ENCODE assay signal across 9 mouse cellular contexts in the genomic region with DNA sequence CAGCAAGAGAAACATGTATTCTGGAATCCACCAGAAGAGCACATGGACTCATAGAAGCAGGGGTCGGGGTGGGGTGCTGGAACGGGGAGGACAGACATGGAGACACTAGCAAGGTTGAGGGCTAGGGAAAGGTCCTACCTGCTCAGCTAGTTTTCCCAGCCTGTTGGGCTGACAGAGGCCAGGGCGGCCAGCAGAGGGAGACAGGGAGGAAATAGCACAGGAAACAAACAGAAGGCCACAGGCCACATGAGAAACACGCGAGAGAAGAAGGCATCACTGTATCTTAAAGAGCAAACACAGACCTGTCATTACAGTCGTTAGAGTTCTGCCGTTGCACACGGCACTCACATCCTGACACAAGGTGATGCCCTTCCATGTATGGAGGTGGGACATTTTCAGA. TPM values are rescaled to one million over a fixed set of nuclear protein-coding genes. Genes with fewer than 3 reads are reported as not detected.
A peak's percentile ranks its signal among the peaks of the same experiment; 100 is the strongest.
DNase-seq lines count a peak whose midpoint lies in the region; ATAC-seq and TF ChIP-seq lines count a peak whose summit lies in the region.
"Had no signal": no experiment of that assay in that cellular context is flagged by ENCODE, and none has a peak within 500 bp of the region (broad histone marks: within the 10 kb centered on the region; RNA-seq: fewer than 3 reads in every experiment).

No protein-coding gene starts in this region.

- 41% methylated on average over 8 of the region's 8 CpGs for WGBS in kidney, adult 2 months
- 49% methylated on average over 8 of the region's 8 CpGs for WGBS in kidney, embryonic 14.5 days

- TF ChIP-seq CTCF in kidney, adult 2 months (conservative IDR thresholded peaks at IDR 0.05; ENCODE audit: insufficient read depth, insufficient read length, low read depth, low read length) = peak; percentile 70
- TF ChIP-seq CTCF in E14TG2a.4 (conservative IDR thresholded peaks at IDR 0.05; ENCODE audit: low read length) = peak; percentile 50

- no peaks in the 10 kb centered on the region for H3K27me3 ChIP-seq in kidney, adult 2 months (replicated peaks; ENCODE audit: control insufficient read depth, insufficient read depth, low read length)
- H3K27me3 ChIP-seq in kidney, embryonic 14.5 days (ENCODE audit: control insufficient read depth, insufficient read depth, low read length) = no peaks in the 10 kb centered on the region
- no peaks in the 10 kb centered on the region for H3K27me3 ChIP-seq in E14TG2a.4 (ENCODE audit: insufficient read depth, low read length)
- H3K27me3 ChIP-seq: midbrain, embryonic 12.5 days had no signal

- TF ChIP-seq POLR2A in kidney, adult 2 months (IDR thresholded peaks at IDR 0.05; ENCODE audit: low read depth, low read length) = no peak

- no peaks in the 10 kb centered on the region for H3K36me3 ChIP-seq in kidney, adult 2 months (ENCODE audit: control insufficient read depth, insufficient read depth, low read length)
- peaks cover 55% of the 10 kb centered on the region for H3K36me3 ChIP-seq in kidney, embryonic 14.5 days (ENCODE audit: control insufficient read depth, insufficient read depth, low read length)
- H3K36me3 ChIP-seq in E14TG2a.4 (ENCODE audit: insufficient read depth, low read length) = no peaks in the 10 kb centered on the region

- no peak overlapping the region for H3K9ac ChIP-seq in kidney, embryonic 14.5 days (ENCODE audit: low read depth, low read length)
- H3K9ac ChIP-seq: midbrain, embryonic 12.5 days had no signal

- no peak overlapping the region for H3K4me2 ChIP-seq in kidney, embryonic 14.5 days (replicated peaks; ENCODE audit: low read depth, low read length)
- H3K4me2 ChIP-seq: midbrain, embryonic 12.5 days had no signal

- no peak overlapping the region for H3K27ac ChIP-seq in kidney, adult 2 months (ENCODE audit: insufficient read depth, low read depth, low read length)
- H3K27ac ChIP-seq in kidney, embryonic 14.5 days (ENCODE audit: low read depth, low read length) = no peak overlapping the region
- H3K27ac ChIP-seq: midbrain, embryonic 12.5 days had no signal

- H3K9me3 ChIP-seq in kidney, embryonic 14.5 days (ENCODE audit: control insufficient read depth, low read length) = no peaks in the 10 kb centered on the region
- no peaks in the 10 kb centered on the region for H3K9me3 ChIP-seq in E14TG2a.4 (ENCODE audit: low read length)
- H3K9me3 ChIP-seq: midbrain, embryonic 12.5 days had no signal

- DNase-seq in kidney, adult 2 months = peak; percentile 49
- DNase-seq in adipocyte (ENCODE audit: low spot score) = peak; percentile 25
- peak; percentile 40 for DNase-seq in kidney, adult 9 months
- DNase-seq in left cerebral cortex, adult 11 months (ENCODE audit: low spot score) = no peak
- no peak for DNase-seq in neural tube, embryonic 10.5 days (ENCODE audit: extremely low spot score, low spot score)

- no peaks in the 10 kb centered on the region; the same call in 1 of the 2 replicates for H3K4me1 ChIP-seq in kidney, adult 2 months (ENCODE audit: control insufficient read depth, insufficient read depth, low read length)
- no peaks in the 10 kb centered on the region for H3K4me1 ChIP-seq in kidney, embryonic 14.5 days (ENCODE audit: control insufficient read depth, insufficient read depth, low read length)
- peaks cover 6% of the 10 kb centered on the region for H3K4me1 ChIP-seq in E14TG2a.4 (replicated peaks; ENCODE audit: low read depth, low read length)
- H3K4me1 ChIP-seq: midbrain, embryonic 12.5 days had no signal

- ATAC-seq in kidney, embryonic 14.5 days (ENCODE audit: low FRiP score, low TSS enrichment) = no peak
- ATAC-seq in neutrophil, adult 5-6 weeks (ENCODE audit: extremely low read depth, insufficient number of reproducible peaks, low FRiP score, poor library complexity, severe bottlenecking) = peak; percentile 31; the same call in 1 of the 2 replicates

- no peak overlapping the region for H3K4me3 ChIP-seq in kidney, adult 2 months (ENCODE audit: insufficient read depth, low read depth, low read length)
- no peak overlapping the region for H3K4me3 ChIP-seq in kidney, embryonic 14.5 days (ENCODE audit: low read length)
- H3K4me3 ChIP-seq in E14TG2a.4 (replicated peaks; ENCODE audit: low read length) = no peak overlapping the region
- H3K4me3 ChIP-seq: midbrain, embryonic 12.5 days had no signal

RNA-seq across cellular contexts. Expression of a gene that starts 17.6 kb away (rescaled TPM):
- polyA plus RNA-seq in kidney, adult 2 months (2012; rRNA removed) = 1.1 and 1.5 TPM in 2 replicates
- 0.32 and 0.56 TPM in 2 replicates for polyA plus RNA-seq in kidney, embryonic 14.5 days (2014; fragmentation: Nextera tagmentation; extraction: Ambion mirVana)
- total RNA-seq in neutrophil, adult 5-6 weeks (2017) = not detected in 2 replicates

RNA-seq across cellular contexts. Expression of a gene that starts 33.6 kb away (rescaled TPM):
- 28.7 and 30.0 TPM in 2 replicates for polyA plus RNA-seq in kidney, adult 2 months (2012; rRNA removed)
- 39.4 and 57.6 TPM in 2 replicates for polyA plus RNA-seq in kidney, embryonic 14.5 days (2014; fragmentation: Nextera tagmentation; extraction: Ambion mirVana)
- 7.4 and 8.6 TPM in 2 replicates for total RNA-seq in neutrophil, adult 5-6 weeks (2017)

Comparison
In these comparisons a context has a peak if more than half of its experiments do, and no peak if none do; other contexts are left out.
1. DNase-seq: peak in kidney, adult 2 months (single experiment), adipocyte (single experiment) and kidney, adult 9 months (single experiment); none in left cerebral cortex, adult 11 months (single experiment) and neural tube, embryonic 10.5 days (single experiment).